ENCODE assay signal across 16 mouse cellular contexts in genomic region chr4:24248142-24249054, GRCm38 (mm10).
"Had no signal": no experiment of that assay in that cellular context is flagged by ENCODE, and none has a peak within 500 bp of the region (broad histone marks: within the 10 kb centered on the region; RNA-seq: fewer than 3 reads in every experiment).

No protein-coding gene starts in this region.

- H3K9me3 ChIP-seq: limb, embryonic 12.5 days; liver, embryonic 13.5 days; lung, embryonic 15.5 days; megakaryocyte, embryonic 14.5 days; neural tube, embryonic 13.5 days had no signal

- ATAC-seq: liver, postnatal 0 days had no signal

- H3K27ac ChIP-seq: limb, embryonic 12.5 days; liver, embryonic 13.5 days; lung, embryonic 15.5 days; macrophage; neural tube, embryonic 13.5 days had no signal

- H3K4me2 ChIP-seq: limb, embryonic 12.5 days; liver, embryonic 13.5 days; lung, embryonic 15.5 days; neural tube, embryonic 13.5 days had no signal

- H3K9ac ChIP-seq: limb, embryonic 12.5 days; liver, embryonic 13.5 days; liver, postnatal 0 days; lung, embryonic 15.5 days; neural tube, embryonic 13.5 days had no signal

- DNase-seq: kidney, adult 8-10 months; kidney, postnatal 25 days; liver; liver, embryonic 13.5 days; liver, postnatal 0 days; lung, postnatal 14 days; retina, postnatal 1 day; right cerebral cortex, postnatal 4 days; spleen, adult 18-20 months; thymus, adult 18-20 months; thymus, postnatal 14 days had no signal

- H3K36me3 ChIP-seq: limb, embryonic 12.5 days; liver, embryonic 13.5 days; lung, embryonic 15.5 days; neural tube, embryonic 13.5 days had no signal

- H3K27me3 ChIP-seq: limb, embryonic 12.5 days; liver, embryonic 13.5 days; lung, embryonic 15.5 days; megakaryocyte, embryonic 14.5 days; neural tube, embryonic 13.5 days had no signal

- H3K4me1 ChIP-seq: limb, embryonic 12.5 days; liver, embryonic 13.5 days; lung, embryonic 15.5 days; megakaryocyte, embryonic 14.5 days; neural tube, embryonic 13.5 days had no signal

- H3K4me3 ChIP-seq: limb, embryonic 12.5 days; liver, embryonic 13.5 days; lung, embryonic 15.5 days; megakaryocyte, embryonic 14.5 days; neural tube, embryonic 13.5 days had no signal
